Mouse (Mus musculus) spleen, adult 2 months (tissue): ENCODE measurements around the gene Fam53a.

Experiments
- CTCF ChIP-seq: fragments of 200-500 bp; IDR thresholded peaks from 2 replicates; pipeline ENCODE4 v1.5.1; 2011; ENCODE audit warnings: mild to moderate bottlenecking, inconsistent platforms; ENCODE audit not compliant: insufficient read depth, insufficient read length, insufficient replicate concordance; ENCODE audit errors: extremely low read depth
- POLR2A ChIP-seq: fragments of 200-500 bp; IDR thresholded peaks from 2 replicates; pipeline ENCODE4 v1.6.1; 2011; ENCODE audit warnings: low read depth, low read length, inconsistent platforms

DNA sequence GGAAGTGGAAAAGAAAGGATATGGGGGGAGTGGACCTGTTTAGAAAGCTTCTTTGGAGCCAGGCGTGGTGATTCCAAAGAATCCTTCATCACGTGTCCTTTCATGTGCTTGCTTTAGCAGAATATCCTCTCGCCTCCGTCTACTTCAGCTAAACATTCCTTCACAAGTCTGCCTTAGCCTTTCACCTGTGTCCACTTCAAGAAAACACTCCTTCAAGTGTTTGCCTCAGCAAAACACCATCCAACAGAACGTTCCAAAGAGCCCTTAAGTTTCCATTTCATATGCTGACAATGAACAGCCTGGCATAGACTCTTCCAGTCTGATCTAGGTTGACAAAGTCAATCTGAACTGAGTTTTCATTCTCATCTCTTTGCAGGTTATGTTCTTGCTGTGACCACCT is 48.8 kb upstream of the Fam53a start:
- no peak for TF ChIP-seq POLR2A
- no peak for TF ChIP-seq CTCF
